Mouse (Mus musculus) lung, postnatal 0 days (tissue): ENCODE data around the gene R3hdm4.

Experiments
- CTCF ChIP-seq: IDR thresholded peaks from 2 replicates; pipeline ENCODE4 v1.5.1; 2016; ENCODE audit warnings: antibody characterized with exemption, mild to moderate bottlenecking
- EP300 ChIP-seq: IDR thresholded peaks from 2 replicates; pipeline ENCODE4 v1.6.1; 2016; ENCODE audit warnings: antibody characterized with exemption, mild to moderate bottlenecking, control low read depth

DNA sequence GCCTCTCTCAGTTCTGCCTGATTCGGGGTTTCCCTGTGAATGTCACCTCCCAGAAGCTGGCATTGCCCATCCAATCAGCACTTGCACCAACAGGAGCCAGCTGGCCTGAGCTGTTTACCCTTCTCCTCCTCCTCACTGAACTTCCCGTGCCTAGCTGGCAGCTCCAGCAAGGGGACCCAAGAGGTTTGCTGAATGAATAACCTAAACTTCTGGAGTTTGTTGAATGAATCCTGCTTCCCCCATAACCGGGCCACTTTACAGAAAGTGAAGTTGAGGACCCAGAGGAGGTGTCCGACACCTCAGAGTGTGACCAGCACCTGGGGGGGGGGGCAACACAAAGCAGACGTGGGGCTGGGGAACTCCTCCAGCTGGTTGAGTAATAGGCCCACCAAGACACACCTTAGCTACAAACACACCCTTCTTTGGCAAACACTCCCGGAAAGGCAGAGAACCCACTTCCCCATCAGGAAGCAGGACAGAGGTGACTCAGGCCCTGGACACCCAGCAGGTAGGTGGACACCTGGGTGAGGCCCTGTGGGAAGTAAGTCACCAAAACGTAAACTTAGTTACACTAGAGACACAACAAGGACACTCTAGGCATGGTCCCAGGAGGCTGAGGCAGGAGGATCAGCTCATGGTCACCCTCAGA, 5.9 kb downstream of the R3hdm4 start:
- TF ChIP-seq EP300 (no peak), CTCF (no peak)
